Mouse (Mus musculus) layer of hippocampus, adult 8-10 months (tissue): ENCODE measurements around the gene Sgsh. TPM values are rescaled to one million over a fixed set of nuclear protein-coding genes. Genes with fewer than 3 reads are reported as not detected.
A peak's percentile ranks its signal among the peaks of the same experiment; 100 is the strongest.

ENCODE experiments used
- DNase-seq, 2 experiments: peaks; one replicate each; pipeline ENCODE4 v3.0.0; 2022; ENCODE audit warnings: low spot score in 2 of 2
- total RNA-seq, 4 experiments: library from RNA; stranded (reverse); gene quantifications; 2 replicates each; pipeline ENCODE4 v1.2.4; 2022

The Sgsh gene
- total RNA-seq, 4 experiments from 2014 or later, result 5.9 to 8.0 (median 7.0) TPM

- DNase-seq, result no peak
These were observed 22.0 kb upstream of the Sgsh start for GRCm38 (mm10) chr11:119377326-119377725.

- DNase-seq, result no peak
These were observed 20.1 kb upstream of the Sgsh start for GRCm38 (mm10) chr11:119375425-119375824.

GRCm38 (mm10) chr11:119363534-119364145, 8.3 kb upstream of the Sgsh start:
- peak; percentile 31 to 55 for DNase-seq

GRCm38 (mm10) chr11:119362769-119363533, 7.6 kb upstream of the Sgsh start:
- no peak for DNase-seq

GRCm38 (mm10) chr11:119359089-119359488, 3.8 kb upstream of the Sgsh start:
- no peak for DNase-seq

GRCm38 (mm10) chr11:119354798-119355442, 416 bp downstream of the Sgsh start:
- no peak for DNase-seq

GRCm38 (mm10) chr11:119353946-119354345, 1.4 kb downstream of the Sgsh start:
- no peak for DNase-seq

- DNase-seq, result no peak
These were observed 3.2 kb downstream of the Sgsh start for GRCm38 (mm10) chr11:119352113-119352512.

GRCm38 (mm10) chr11:119347125-119347524, 8.2 kb downstream of the Sgsh start:
- DNase-seq, result no peak

GRCm38 (mm10) chr11:119344865-119345264, 10.5 kb downstream of the Sgsh start:
- DNase-seq, result no peak

GRCm38 (mm10) chr11:119344178-119344577, 11.2 kb downstream of the Sgsh start:
- DNase-seq, result no peak

- peak; percentile 54 to 82 for DNase-seq
These were observed 15.7 kb downstream of the Sgsh start for GRCm38 (mm10) chr11:119339637-119340036.

- DNase-seq, result no peak
These were observed 16.2 kb downstream of the Sgsh start for GRCm38 (mm10) chr11:119339179-119339578.

GRCm38 (mm10) chr11:119338271-119339059, 16.9 kb downstream of the Sgsh start:
- no peak for DNase-seq

- DNase-seq, result no peak
These were observed 23.4 kb downstream of the Sgsh start for GRCm38 (mm10) chr11:119331970-119332369.

- no peak for DNase-seq
These were observed 24.7 kb downstream of the Sgsh start for GRCm38 (mm10) chr11:119330592-119330991.

GRCm38 (mm10) chr11:119325068-119325467, 30.3 kb downstream of the Sgsh start:
- DNase-seq, result no peak

GRCm38 (mm10) chr11:119322521-119322920, 32.8 kb downstream of the Sgsh start:
- no peak for DNase-seq

GRCm38 (mm10) chr11:119316720-119317119, 38.6 kb downstream of the Sgsh start:
- DNase-seq, result no peak

- DNase-seq, result no peak
These were observed 40.9 kb downstream of the Sgsh start for GRCm38 (mm10) chr11:119314252-119314936.

- no peak for DNase-seq
These were observed 44.7 kb downstream of the Sgsh start for GRCm38 (mm10) chr11:119310621-119311020.
